Mouse (Mus musculus) adipocyte (in vitro differentiated cells): ENCODE measurements around the gene Pfn1.

Experiments
- DNase-seq: peaks from one replicate; pipeline ENCODE4 v3.0.0-alpha.2; 2016; ENCODE audit warnings: low spot score

Gene Pfn1

GRCm38 (mm10) chr11:70654198-70654922, at the start of gene Pfn1:
TSS of gene Pfn1 (minus strand) at chr11:70654644.
- peak; percentile 91 for DNase-seq

DNA sequence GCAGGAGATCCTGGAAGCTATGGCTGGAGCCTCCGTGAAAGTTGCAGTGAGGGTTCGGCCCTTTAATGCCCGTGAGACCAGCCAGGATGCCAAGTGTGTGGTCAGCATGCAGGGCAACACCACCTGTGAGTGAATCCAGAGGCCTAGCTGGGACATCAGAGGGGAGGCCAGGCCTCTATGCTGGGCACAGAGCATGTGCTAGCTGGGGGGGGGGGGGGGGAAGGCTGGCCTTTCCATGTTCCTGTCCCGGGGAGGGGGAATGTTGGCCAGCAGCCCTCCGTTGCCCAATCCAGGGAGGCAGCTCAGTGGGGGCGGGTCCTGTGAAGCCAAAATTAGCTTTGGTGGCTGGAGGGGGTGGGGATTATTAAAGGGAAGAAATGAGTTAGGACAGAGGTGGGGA, 48.3 kb upstream of the Pfn1 start:
- DNase-seq, result peak; percentile 45

DNA sequence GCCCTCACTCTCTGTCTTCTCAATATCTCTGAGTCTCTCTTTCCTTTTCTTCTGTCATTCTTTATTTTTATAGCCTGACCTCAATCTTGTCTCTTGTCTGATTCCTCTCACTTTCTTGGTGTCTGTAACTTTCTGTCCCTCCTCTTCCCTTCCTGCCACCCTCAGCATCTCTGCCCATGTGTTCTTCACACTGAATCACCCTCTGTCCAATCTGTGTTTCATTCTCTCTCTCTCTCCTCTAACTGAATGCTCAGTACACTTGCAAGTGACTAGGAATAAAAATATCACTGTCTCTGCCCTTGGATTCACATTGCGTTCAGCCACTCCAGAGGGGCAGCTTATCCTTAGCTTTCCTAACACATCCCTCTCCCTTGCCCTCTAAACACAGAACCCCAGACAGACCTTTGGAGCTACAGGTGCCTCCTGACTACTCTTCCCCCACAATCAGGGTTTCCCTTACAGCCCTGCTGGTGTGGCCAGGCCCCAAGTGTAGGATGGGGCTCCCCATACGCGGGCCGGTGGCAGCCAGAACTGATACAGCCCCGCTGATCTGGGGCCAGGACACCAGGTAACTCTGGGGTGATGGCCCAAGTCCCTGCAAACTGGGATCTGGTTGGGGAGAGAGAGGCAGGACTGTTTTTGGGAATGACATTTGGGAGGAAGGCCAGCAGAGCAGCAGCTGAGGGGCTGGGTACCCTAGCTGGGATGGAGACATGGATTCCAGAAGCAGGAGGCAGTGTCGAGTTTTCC, 47.7 kb upstream of the Pfn1 start:
- DNase-seq, result no peak

GRCm38 (mm10) chr11:70701221-70701955, 46.9 kb upstream of the Pfn1 start:
- DNase-seq, result peak; percentile 14

DNA sequence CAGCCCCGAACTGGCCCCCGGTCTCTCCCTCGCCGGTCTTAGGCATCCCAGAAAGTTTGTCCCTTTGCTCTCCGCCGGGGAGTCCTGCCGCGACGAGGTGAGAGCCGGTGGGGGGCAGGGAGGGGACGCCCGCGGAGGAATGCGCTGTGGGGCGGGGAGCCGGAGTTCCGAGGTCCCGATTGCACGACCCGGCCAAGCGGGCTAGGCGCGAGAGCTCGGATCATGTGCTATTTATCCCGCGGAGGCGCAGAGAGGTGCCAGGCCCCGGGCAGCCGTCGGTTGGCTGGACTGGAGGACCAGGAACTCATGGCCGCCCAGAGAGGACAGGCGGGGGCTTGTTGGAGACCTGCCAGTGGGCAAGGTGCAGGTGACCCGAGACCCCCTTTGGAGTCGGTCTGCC, 46.2 kb upstream of the Pfn1 start:
- peak; percentile 53 for DNase-seq

GRCm38 (mm10) chr11:70699722-70700556, 45.5 kb upstream of the Pfn1 start, which contains the start of the genes Inca1 and Kif1c:
TSS of gene Inca1 (minus strand) at chr11:70700155.
TSS of gene Kif1c (plus strand) at chr11:70700548.
- DNase-seq, result peak; percentile 90

GRCm38 (mm10) chr11:70699051-70699450, 44.6 kb upstream of the Pfn1 start:
- peak; percentile 19 for DNase-seq

- no peak for DNase-seq
Measured at GRCm38 (mm10) chr11:70697376-70697775, 42.9 kb upstream of the Pfn1 start.

GRCm38 (mm10) chr11:70693504-70693903, 39.1 kb upstream of the Pfn1 start:
- no peak for DNase-seq

- DNase-seq, result no peak
Measured at GRCm38 (mm10) chr11:70689578-70689977, 35.1 kb upstream of the Pfn1 start.

- peak; percentile 51 for DNase-seq
Measured at GRCm38 (mm10) chr11:70688372-70688771, 33.9 kb upstream of the Pfn1 start.

- DNase-seq, result peak; percentile 71
Measured at GRCm38 (mm10) chr11:70687601-70688199, 33.3 kb upstream of the Pfn1 start, which contains the start of gene Camta2. TSS of gene Camta2 (minus strand) at chr11:70688105.

DNA sequence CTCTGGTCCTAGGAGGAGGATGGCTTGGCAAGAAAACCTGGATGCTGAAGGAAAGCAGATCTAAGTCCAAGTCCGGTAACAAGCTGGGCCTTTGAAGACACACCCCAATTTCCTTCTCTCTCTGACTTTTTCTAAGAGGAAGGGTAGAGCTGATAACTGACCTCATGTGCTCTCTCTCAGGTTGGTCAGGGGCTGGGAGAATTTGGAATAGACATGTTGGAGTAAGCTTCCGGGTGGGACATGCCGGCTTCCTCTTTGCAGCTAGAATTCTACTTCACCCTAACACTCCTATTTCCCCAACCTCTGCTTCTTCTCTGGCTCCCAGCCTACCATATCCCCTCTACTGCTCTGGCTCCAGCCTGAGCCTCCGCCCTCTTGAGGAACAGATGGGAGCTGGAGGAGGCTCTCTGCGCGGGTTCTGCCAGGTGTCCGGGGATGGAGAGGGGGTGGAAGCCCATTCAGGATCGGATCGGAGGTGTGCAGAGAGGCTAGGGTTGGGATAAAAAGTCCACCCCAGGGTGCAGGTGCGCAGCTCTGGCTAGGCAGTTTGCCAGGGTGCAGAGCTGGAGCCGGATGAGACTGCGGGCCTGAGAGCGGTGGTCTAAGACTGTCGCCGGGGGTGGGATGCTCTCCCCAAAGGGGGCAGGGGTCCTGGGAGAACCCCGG, 32.6 kb upstream of the Pfn1 start:
- DNase-seq, result no peak

DNA sequence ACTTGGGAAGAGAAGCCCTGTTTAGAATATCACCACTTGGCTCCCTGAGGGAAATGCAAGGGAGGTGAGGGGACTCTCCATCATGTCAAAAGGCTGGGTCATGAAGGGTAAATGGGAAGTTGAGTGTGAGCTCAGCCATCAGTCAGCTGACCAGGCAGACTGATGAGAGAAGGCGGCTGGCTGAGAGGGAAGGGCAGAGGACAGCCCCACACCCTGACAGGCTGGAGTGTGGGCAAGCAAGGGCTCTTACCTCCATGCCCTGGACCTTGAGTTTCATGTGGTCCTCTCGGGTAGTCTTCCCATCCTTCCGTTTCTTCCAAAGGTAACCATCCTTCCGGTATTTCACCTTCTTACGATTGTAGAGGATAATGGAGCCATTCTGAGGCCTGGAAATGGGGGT, 29.2 kb upstream of the Pfn1 start:
- DNase-seq, result no peak

DNA sequence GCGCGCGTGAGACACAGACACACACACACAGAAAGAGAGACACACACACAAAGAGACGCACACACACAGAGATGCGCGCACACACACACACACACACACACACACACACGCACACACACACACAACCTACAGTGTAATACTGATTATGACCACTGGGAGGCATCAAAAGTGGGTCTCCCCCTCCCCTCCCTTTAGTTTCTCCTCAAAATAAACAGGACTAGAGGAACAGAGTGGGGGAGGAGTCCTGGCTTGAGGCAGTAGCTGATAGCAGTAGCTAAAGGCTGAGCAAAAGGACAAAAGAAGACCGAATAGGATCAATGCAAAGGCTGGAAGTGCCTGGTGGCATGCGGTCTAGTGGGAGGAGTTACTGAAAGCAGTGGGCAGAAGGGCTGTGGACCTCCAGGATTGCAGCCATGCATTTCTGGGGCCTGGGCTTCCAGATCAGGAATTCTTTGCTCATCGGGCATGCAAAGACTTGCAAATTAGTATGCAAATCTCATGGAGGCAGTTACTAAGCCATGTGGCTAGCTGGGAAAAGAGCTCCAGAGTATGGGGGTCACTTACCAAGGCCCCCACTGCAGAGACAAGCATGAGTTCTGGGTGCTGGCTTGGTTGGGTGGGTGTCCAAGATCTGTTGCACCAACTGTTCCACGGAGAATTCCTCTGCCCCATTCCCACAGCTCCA, 27.6 kb upstream of the Pfn1 start:
- DNase-seq, result peak; percentile 53

DNA sequence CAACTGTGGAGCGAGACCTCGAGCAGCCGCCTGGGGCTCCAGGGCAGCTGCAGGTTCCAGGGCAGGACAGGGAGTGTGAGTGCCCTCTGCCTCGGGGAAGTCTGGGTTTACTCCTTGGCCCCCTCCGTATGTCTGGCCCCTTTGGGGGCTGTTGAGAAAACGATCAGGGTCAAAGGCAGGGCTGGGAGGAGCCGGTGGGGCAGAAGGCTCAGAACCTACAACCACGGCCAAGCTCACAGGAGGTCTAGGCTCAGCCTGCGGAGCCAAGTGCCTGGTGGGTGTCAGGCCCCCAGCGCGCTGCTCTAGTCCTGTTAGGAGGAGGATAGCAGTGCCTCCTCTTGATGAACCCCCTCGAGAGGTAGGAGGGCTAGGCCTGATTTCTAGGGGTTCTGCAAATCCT, 26.7 kb upstream of the Pfn1 start:
- DNase-seq, result no peak

DNA sequence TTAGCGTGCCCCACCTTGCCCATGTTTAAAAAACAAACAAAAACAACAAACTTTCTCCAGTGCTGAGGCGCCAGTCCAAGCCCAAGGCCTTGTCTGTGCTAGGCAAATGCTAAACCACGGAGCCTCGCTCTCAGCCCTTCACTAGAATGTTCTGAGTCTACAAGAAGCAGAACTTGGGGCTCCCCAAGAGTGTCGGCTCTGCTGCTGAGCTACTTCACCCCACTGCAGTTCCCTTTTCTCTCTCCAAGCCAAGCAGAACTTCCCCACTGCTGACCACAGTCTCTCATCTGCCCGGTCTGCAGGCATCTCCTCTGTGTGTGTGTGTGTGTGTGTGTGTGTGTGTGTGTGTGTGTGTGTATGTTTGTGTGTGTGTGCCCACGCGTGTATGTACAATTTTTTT, 25.4 kb upstream of the Pfn1 start:
- DNase-seq, result no peak

DNA sequence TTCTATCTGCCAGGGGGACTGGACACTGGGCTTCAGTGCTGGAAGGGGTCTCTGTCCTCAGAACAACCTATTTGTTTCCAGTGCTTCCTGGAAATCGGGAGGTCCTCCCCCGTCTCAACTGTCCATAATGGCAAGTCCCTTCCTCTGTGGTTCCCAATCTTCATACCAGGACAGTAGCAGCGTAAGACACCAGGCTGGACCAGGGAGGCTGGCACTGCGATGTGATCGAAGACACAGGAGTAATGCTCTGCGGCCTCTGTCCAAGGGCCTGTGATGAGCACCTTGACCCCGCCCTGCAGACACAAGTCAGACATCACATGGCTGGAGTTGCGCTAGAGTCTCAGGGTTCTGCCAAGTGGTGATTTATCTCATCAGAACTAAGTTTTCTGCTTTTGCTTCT, 24.9 kb upstream of the Pfn1 start:
- DNase-seq, result no peak

DNA sequence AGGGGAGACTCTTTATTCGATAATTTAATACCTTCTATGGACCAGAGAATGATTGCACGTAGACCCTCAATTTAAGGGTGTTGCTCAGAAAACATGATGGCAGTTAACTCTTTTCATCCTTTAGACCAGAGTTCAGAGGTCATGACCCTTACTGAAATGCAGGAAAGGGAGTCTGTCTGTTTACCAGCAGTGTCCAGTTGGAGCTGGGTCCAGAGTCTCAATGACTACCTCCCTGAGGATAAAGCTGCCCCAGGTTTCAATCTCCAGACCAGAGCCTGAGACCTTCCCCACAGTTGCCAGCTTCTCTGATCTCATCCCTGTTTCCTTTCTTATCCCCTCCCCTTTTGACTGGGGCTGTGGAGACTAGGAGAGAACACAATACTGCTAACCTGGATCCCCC, 24.1 kb upstream of the Pfn1 start:
- no peak for DNase-seq

DNA sequence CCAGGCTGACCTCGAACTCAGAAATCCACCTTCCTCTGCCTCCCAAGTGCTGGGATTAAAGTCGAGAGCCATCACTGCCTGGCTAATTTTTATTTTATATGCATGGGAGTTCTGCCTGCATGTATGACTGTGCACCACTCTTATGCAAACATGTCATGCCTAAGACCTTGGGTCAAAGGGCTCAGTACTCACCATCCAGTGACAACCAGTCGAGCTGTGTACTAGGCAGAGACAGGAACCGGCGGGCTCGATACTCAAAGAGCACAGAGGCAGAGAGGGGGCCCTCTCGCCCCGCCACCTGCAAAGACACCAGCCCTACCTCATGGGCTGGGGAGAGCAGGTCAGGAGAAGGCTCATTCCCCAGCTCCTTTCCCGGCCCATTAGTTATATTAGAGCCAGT, 23.6 kb upstream of the Pfn1 start:
- DNase-seq, result no peak
